Mouse (Mus musculus) limb, embryonic 12.5 days (tissue): ENCODE measurements around the gene Brdt. TPM values are rescaled to one million over a fixed set of nuclear protein-coding genes. Genes with fewer than 3 reads are reported as not detected.

Experiments
- ATAC-seq: fragments of 200-750 bp; cut with Nextera tagmentation; 2 replicates; pipeline ENCODE4 v1.8.0; 2017; ENCODE audit warnings: low read depth, moderate TSS enrichment; ENCODE audit not compliant: insufficient number of reproducible peaks, insufficient read depth, low FRiP score, low TSS enrichment
- H3K27ac ChIP-seq: fragments of 300-500 bp; sonication (generic); 2 replicates; pipeline ENCODE4 v1.5.1; 2016; ENCODE audit warnings: mild to moderate bottlenecking, moderate library complexity
- H3K27me3 ChIP-seq: fragments of 300-500 bp; sonication (generic); 2 replicates; pipeline ENCODE4 v1.6.1; 2016; ENCODE audit warnings: mild to moderate bottlenecking, moderate library complexity
- H3K36me3 ChIP-seq: fragments of 300-500 bp; sonication (generic); 2 replicates; pipeline ENCODE4 v1.6.1; 2016; ENCODE audit warnings: mild to moderate bottlenecking, moderate library complexity
- H3K4me1 ChIP-seq: fragments of 300-500 bp; sonication (generic); replicated peaks from 2 replicates; pipeline ENCODE4 v1.6.1; 2016
- H3K4me2 ChIP-seq: fragments of 300-500 bp; sonication (generic); 2 replicates; pipeline ENCODE4 v1.6.1; 2016; ENCODE audit warnings: mild to moderate bottlenecking, moderate library complexity
- H3K4me3 ChIP-seq: fragments of 300-500 bp; sonication (generic); replicated peaks from 2 replicates; pipeline ENCODE4 v1.5.1; 2016; ENCODE audit warnings: mild to moderate bottlenecking
- H3K9ac ChIP-seq: fragments of 300-500 bp; sonication (generic); replicated peaks from 2 replicates; pipeline ENCODE4 v1.6.1; 2016; ENCODE audit warnings: mild to moderate bottlenecking, moderate library complexity
- H3K9me3 ChIP-seq: fragments of 300-500 bp; sonication (generic); 2 replicates; pipeline ENCODE4 v1.6.1; 2016; ENCODE audit warnings: mild to moderate bottlenecking, moderate library complexity
- WGBS: fragments of 180-500 bp; shearing (Covaris S2); methylation state at CpG from one replicate; pipeline ENCODE4 v1.1.7; 2016; 5-methylcytosine and 5-hydroxymethylcytosine counted together
- polyA plus RNA-seq: library from polyadenylated mRNA; unstranded; fragments of >200 nt; fragmentation: Nextera tagmentation; extraction: Ambion mirVana; gene quantifications from 2 replicates; pipeline ENCODE4 v1.2.1, GENCODE M21; 2016

Brdt gene
- polyA plus RNA-seq, 1 experiment from 2014 or later: 2.7 TPM

- H3K4me1 ChIP-seq: peaks cover 7% of the 10 kb centered on the region; the same call in 1 of the 2 replicates
- ATAC-seq: no peak
- no peak overlapping the region for H3K27ac ChIP-seq
- no peak overlapping the region for H3K4me3 ChIP-seq
- no peaks in the 10 kb centered on the region for H3K27me3 ChIP-seq
- H3K9me3 ChIP-seq: no peaks in the 10 kb centered on the region
- H3K4me2 ChIP-seq: no peak overlapping the region
- 72% methylated on average over 6 of the region's 6 CpGs for WGBS
- H3K9ac ChIP-seq: no peak overlapping the region
- no peaks in the 10 kb centered on the region for H3K36me3 ChIP-seq
These were observed 11.9 kb downstream of the Brdt start for GRCm38 (mm10) chr5:107342891-107343290.

GRCm38 (mm10) chr5:107346214-107346613 is 15.3 kb downstream of the Brdt start:
- Histone ChIP-seq H3K9me3 (no peaks in the 10 kb centered on the region), H3K4me3 (no peak overlapping the region), H3K4me2 (no peak overlapping the region), H3K27me3 (no peaks in the 10 kb centered on the region), H3K27ac (no peak overlapping the region), H3K9ac (no peak overlapping the region), H3K4me1 (peaks cover 6% of the 10 kb centered on the region; the same call in 1 of the 2 replicates), H3K36me3 (no peaks in the 10 kb centered on the region)
- ATAC-seq: no peak
- 36% methylated on average over 1 of the region's 1 CpGs for WGBS

- H3K27me3 ChIP-seq: no peaks in the 10 kb centered on the region; the same call in 1 of the 2 replicates
- no peak overlapping the region for H3K4me3 ChIP-seq
- H3K4me1 ChIP-seq: peaks cover 8% of the 10 kb centered on the region; the same call in 1 of the 2 replicates
- no peaks in the 10 kb centered on the region for H3K9me3 ChIP-seq
- H3K27ac ChIP-seq: no peak overlapping the region
- H3K36me3 ChIP-seq: no peaks in the 10 kb centered on the region
- no peak overlapping the region for H3K4me2 ChIP-seq
- WGBS: 91% methylated on average over 1 of the region's 1 CpGs
- H3K9ac ChIP-seq: no peak overlapping the region
- ATAC-seq: no peak
These were observed 21.6 kb downstream of the Brdt start for GRCm38 (mm10) chr5:107352566-107352965.

- H3K9me3 ChIP-seq: no peaks in the 10 kb centered on the region
- H3K36me3 ChIP-seq: no peaks in the 10 kb centered on the region
- H3K4me3 ChIP-seq: no peak overlapping the region
- no peak overlapping the region for H3K27ac ChIP-seq
- 30% methylated on average over 3 of the region's 3 CpGs for WGBS
- H3K4me1 ChIP-seq: peaks cover 5% of the 10 kb centered on the region; the same call in 1 of the 2 replicates
- H3K9ac ChIP-seq: no peak overlapping the region
- no peak for ATAC-seq
- no peaks in the 10 kb centered on the region; the same call in 1 of the 2 replicates for H3K27me3 ChIP-seq
- H3K4me2 ChIP-seq: no peak overlapping the region
These were observed 23.0 kb downstream of the Brdt start for GRCm38 (mm10) chr5:107353981-107354380.

GRCm38 (mm10) chr5:107355801-107356200 is 24.8 kb downstream of the Brdt start:
- WGBS: 38% methylated on average over 1 of the region's 1 CpGs
- Histone ChIP-seq H3K27ac (no peak overlapping the region), H3K27me3 (no peaks in the 10 kb centered on the region; the same call in 1 of the 2 replicates), H3K4me1 (peaks cover 8% of the 10 kb centered on the region; the same call in 1 of the 2 replicates), H3K9ac (0 out of 2 replicates have a peak overlapping the region, but pooled peaks have one; percentile 18), H3K9me3 (no peaks in the 10 kb centered on the region), H3K4me3 (no peak overlapping the region), H3K36me3 (no peaks in the 10 kb centered on the region), H3K4me2 (no peak overlapping the region)
- no peak for ATAC-seq

GRCm38 (mm10) chr5:107357723-107358122 is 26.8 kb downstream of the Brdt start:
- Histone ChIP-seq H3K27me3 (no peaks in the 10 kb centered on the region; the same call in 1 of the 2 replicates), H3K4me1 (peaks cover 8% of the 10 kb centered on the region; the same call in 1 of the 2 replicates), H3K4me3 (no peak overlapping the region), H3K9me3 (no peaks in the 10 kb centered on the region), H3K9ac (no peak overlapping the region), H3K36me3 (no peaks in the 10 kb centered on the region), H3K27ac (no peak overlapping the region), H3K4me2 (no peak overlapping the region)
- ATAC-seq: no peak
- 84% methylated on average over 8 of the region's 8 CpGs for WGBS

GRCm38 (mm10) chr5:107359395-107360053 is 28.6 kb downstream of the Brdt start:
- H3K27me3 ChIP-seq: no peaks in the 10 kb centered on the region; the same call in 1 of the 2 replicates
- peaks cover 8% of the 10 kb centered on the region; the same call in 1 of the 2 replicates for H3K4me1 ChIP-seq
- H3K9me3 ChIP-seq: no peaks in the 10 kb centered on the region
- ATAC-seq: peak; percentile 94
- peak overlapping the region; percentile 69 for H3K4me3 ChIP-seq
- peak overlapping the region; percentile 70 for H3K9ac ChIP-seq
- peak overlapping the region; percentile 58 for H3K4me2 ChIP-seq
- H3K36me3 ChIP-seq: peaks cover 5% of the 10 kb centered on the region
- peak overlapping the region; percentile 87 for H3K27ac ChIP-seq
- WGBS: under 1% methylated on average over 40 of the region's 40 CpGs

- Histone ChIP-seq H3K9me3 (no peaks in the 10 kb centered on the region), H3K27ac (peak overlapping the region; percentile 87), H3K36me3 (peaks cover 5% of the 10 kb centered on the region), H3K27me3 (no peaks in the 10 kb centered on the region; the same call in 1 of the 2 replicates), H3K9ac (peak overlapping the region; percentile 70), H3K4me1 (peaks cover 8% of the 10 kb centered on the region; the same call in 1 of the 2 replicates), H3K4me3 (peak overlapping the region; percentile 69), H3K4me2 (peak overlapping the region; percentile 58)
- no peak for ATAC-seq
- 17% methylated on average over 9 of the region's 9 CpGs for WGBS
These were observed 29.2 kb downstream of the Brdt start for GRCm38 (mm10) chr5:107360054-107360730.

GRCm38 (mm10) chr5:107370040-107370439 is 39.1 kb downstream of the Brdt start:
- WGBS: 80% methylated on average over 3 of the region's 3 CpGs
- H3K9me3 ChIP-seq: no peaks in the 10 kb centered on the region

GRCm38 (mm10) chr5:107371335-107371734 is 40.4 kb downstream of the Brdt start:
- 85% methylated on average over 5 of the region's 5 CpGs for WGBS
- Histone ChIP-seq H3K36me3 (peaks cover 26% of the 10 kb centered on the region; the same call in 1 of the 2 replicates), H3K4me1 (no peaks in the 10 kb centered on the region), H3K27ac (no peak overlapping the region), H3K27me3 (no peaks in the 10 kb centered on the region), H3K4me3 (no peak overlapping the region), H3K9ac (no peak overlapping the region), H3K9me3 (no peaks in the 10 kb centered on the region), H3K4me2 (no peak overlapping the region)
- no peak for ATAC-seq

More at GRCm38 (mm10) chr5:107370040-107370439, 39.1 kb downstream of the Brdt start:
- no peak overlapping the region for H3K4me3 ChIP-seq
- H3K4me2 ChIP-seq: no peak overlapping the region
- no peak overlapping the region for H3K27ac ChIP-seq
- H3K9ac ChIP-seq: no peak overlapping the region
- H3K36me3 ChIP-seq: peaks cover 21% of the 10 kb centered on the region; the same call in 1 of the 2 replicates
- no peaks in the 10 kb centered on the region for H3K4me1 ChIP-seq
- ATAC-seq: no peak
- no peaks in the 10 kb centered on the region for H3K27me3 ChIP-seq

- ATAC-seq: no peak
- Histone ChIP-seq H3K9ac (no peak overlapping the region), H3K4me1 (no peaks in the 10 kb centered on the region), H3K9me3 (no peaks in the 10 kb centered on the region), H3K4me3 (no peak overlapping the region), H3K27ac (no peak overlapping the region), H3K27me3 (no peaks in the 10 kb centered on the region), H3K36me3 (peaks cover 32% of the 10 kb centered on the region; the same call in 1 of the 2 replicates), H3K4me2 (no peak overlapping the region)
- 84% methylated on average over 4 of the region's 4 CpGs for WGBS
These were observed 42.3 kb downstream of the Brdt start for GRCm38 (mm10) chr5:107373256-107373655.
